Mouse (Mus musculus) small intestine, adult 2 months (tissue): Measurements from ENCODE around the gene Gnat1. TPM values are rescaled to one million over a fixed set of nuclear protein-coding genes. Genes with fewer than 3 reads are reported as not detected.
A peak's percentile ranks its signal among the peaks of the same experiment; 100 is the strongest.

Experiments
- H3K27ac ChIP-seq: fragments of 200-500 bp; 2 replicates; pipeline ENCODE4 v1.5.1; 2012; ENCODE audit warnings: low read depth, low read length, control low read depth, inconsistent platforms; ENCODE audit not compliant: insufficient read depth
- H3K27me3 ChIP-seq: fragments of 200-500 bp; 2 replicates; pipeline ENCODE4 v1.6.1; 2012; ENCODE audit warnings: mild to moderate bottlenecking, moderate library complexity, low read length, inconsistent platforms; ENCODE audit not compliant: control insufficient read depth, insufficient read depth
- H3K36me3 ChIP-seq: fragments of 200-500 bp; 2 replicates; pipeline ENCODE4 v1.6.1; 2012; ENCODE audit warnings: mild to moderate bottlenecking, low read length, control low read depth, inconsistent platforms; ENCODE audit not compliant: control insufficient read depth, insufficient read depth
- H3K4me1 ChIP-seq: fragments of 200-500 bp; 2 replicates; pipeline ENCODE4 v1.6.1; 2012; ENCODE audit warnings: low read length, inconsistent platforms, mixed read lengths; ENCODE audit not compliant: control insufficient read depth, insufficient read depth, insufficient read length
- H3K4me3 ChIP-seq: fragments of 200-500 bp; 2 replicates; pipeline ENCODE4 v1.5.1; 2012; ENCODE audit warnings: low read depth, mild to moderate bottlenecking, control low read depth, inconsistent platforms, low read length, moderate library complexity
- CTCF ChIP-seq: fragments of 200-500 bp; IDR thresholded peaks from 2 replicates; pipeline ENCODE4 v1.5.1; 2012; ENCODE audit warnings: low read depth, mild to moderate bottlenecking, control low read depth, inconsistent platforms, low read length, moderate library complexity, mixed read lengths; ENCODE audit not compliant: insufficient replicate concordance, insufficient read length; ENCODE audit errors: extremely low read depth
- POLR2A ChIP-seq: fragments of 200-500 bp; IDR thresholded peaks from 2 replicates; pipeline ENCODE4 v1.6.1; 2012; ENCODE audit warnings: low read depth, mild to moderate bottlenecking, control low read depth, inconsistent platforms, low read length, moderate library complexity
- WGBS: fragments of 180-500 bp; shearing (Covaris S2); methylation state at CpG from one replicate; pipeline ENCODE4 v1.1.7; 2018; 5-methylcytosine and 5-hydroxymethylcytosine counted together
- polyA plus RNA-seq: library from polyadenylated mRNA; depleted of rRNA; stranded (reverse); fragments of >200 nt; gene quantifications from 2 replicates; pipeline ENCODE4 v1.2.3, GENCODE M21; 2012

Gnat1 gene
- polyA plus RNA-seq, 1 experiment = 0.13 TPM

DNA sequence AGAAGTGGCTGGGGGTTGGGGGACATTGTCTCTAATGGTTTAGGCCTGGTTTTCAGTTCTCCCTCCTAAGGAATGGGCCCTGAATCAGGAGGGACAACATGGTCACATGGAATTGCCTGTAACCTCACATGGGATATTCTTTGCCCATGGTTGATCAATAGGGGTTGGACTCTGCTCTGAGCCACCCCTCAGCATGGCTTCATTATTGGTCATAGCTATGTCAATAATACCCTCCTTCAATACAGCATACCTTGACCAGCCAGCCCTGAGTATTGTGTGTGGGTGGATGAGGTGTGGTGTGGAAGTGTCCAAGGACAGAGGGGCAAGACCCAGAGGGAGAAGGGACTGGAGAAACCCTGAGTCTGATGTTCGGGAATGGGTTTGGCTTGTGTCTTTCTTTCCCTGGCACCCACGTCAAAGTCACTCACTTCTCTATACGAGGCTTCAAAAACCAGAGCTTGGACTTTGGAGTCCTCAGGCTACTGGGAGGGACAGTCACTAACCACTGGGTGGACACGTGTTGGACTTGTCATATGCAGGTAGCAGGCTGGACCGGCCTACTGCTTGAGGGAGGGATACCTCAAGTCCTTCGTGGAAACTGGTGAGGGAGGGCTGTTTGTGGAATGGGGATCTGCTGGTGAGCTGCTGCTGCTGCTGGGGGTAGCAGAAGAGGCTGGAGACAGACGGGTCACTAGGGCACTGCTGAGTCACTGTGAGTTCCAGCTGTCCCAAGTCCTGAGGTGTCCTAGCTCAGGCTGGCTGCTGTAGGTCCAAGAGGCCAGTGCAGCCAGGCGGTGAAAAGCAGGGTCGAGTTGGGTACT lies 4.7 kb downstream of the Gnat1 start:
- whole genome bisulfite sequencing = 76% methylated on average over 9 of the region's 9 CpGs
- Histone ChIP-seq H3K27me3 (peaks cover 9% of the 10 kb centered on the region), H3K4me1 (peaks cover 16% of the 10 kb centered on the region), H3K4me3 (no peak overlapping the region), H3K36me3 (no peaks in the 10 kb centered on the region), H3K27ac (no peak overlapping the region)
- TF ChIP-seq POLR2A (no peak), CTCF (no peak)

DNA sequence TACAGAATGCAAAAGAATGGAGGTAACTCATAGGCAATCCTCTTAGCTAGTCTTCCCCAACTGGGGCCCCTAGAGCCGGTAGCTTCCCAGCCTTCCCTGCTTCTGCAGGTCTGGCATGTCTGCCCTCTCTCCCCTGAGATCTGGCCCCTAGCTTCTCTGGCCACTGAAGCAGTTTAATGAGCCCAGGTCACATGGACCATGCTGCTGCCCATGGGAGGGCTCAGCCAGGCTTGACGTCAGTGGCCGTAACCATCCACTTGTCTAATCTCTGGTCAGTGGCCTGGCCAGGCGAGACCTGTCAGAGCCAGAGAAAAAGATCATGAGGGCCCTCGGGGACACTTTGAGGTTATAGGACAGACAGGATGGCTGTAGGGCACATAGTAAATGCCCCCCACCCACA lies 9.3 kb downstream of the Gnat1 start:
- WGBS = 88% methylated on average over 5 of the region's 5 CpGs
- no peak overlapping the region for H3K27ac ChIP-seq

DNA sequence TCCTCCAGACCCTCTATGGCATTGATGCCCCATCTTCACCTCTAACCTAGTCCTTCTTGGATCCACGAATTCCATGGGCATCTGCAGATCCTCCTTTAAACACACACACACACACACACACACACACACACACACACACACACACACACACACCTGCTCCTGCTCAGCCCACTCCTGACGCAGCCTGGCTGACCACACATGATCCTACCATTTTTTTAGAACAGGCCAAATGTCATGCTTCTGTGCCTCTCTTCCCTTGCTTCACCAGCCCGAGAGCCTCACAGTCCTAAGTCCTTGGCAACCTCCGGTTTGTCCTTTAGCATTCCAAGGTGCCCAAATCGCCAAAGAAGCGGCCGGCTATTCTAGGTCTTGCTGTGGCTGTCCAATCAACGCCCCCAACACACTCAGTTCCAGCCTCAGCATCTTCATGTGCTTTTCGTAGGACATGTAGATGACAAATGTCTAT lies 10.0 kb downstream of the Gnat1 start, which contains the start of gene Slc38a3:
Gene Slc38a3 (minus strand): TSS at position 51 of the 466 bp plus-strand sequence.
- Histone ChIP-seq H3K27ac (no peak within 1 kb of the TSS), H3K4me3 (no peak within 1 kb of the TSS)
- WGBS = 89% methylated on average over 9 of the region's 9 CpGs

More for the DNA sequence above, 9.3 kb downstream of the Gnat1 start:
- peaks cover 15% of the 10 kb centered on the region for H3K4me1 ChIP-seq
- no peak for TF ChIP-seq POLR2A
- TF ChIP-seq CTCF = no peak
- H3K36me3 ChIP-seq = no peaks in the 10 kb centered on the region
- peaks cover 26% of the 10 kb centered on the region for H3K27me3 ChIP-seq
- no peak overlapping the region for H3K4me3 ChIP-seq

DNA sequence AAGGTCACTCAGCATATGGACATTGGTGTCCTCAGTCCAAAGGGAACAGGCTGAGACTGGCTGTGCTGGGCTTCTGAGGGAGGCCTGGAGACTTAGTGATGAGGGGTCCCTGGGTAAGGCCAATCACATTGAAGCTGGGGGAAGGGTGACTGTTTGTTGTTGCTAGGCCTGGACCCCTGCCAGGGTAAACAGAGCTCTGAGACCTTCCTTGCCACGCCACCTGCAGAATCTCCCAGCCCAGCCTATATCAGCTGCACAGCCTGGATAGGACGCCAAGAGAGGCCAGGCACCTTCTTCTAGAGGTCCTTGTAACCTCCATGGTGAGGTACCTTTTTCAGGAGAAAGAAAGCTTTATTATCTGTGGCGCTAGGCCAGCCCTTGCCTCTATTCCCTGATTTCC lies 10.6 kb downstream of the Gnat1 start:
- WGBS = 49% methylated on average over 3 of the region's 3 CpGs
- TF ChIP-seq POLR2A (no peak), CTCF (no peak)
- H3K27me3 ChIP-seq = peaks cover 29% of the 10 kb centered on the region
- H3K36me3 ChIP-seq = no peaks in the 10 kb centered on the region
- peaks cover 5% of the 10 kb centered on the region for H3K4me1 ChIP-seq
- H3K4me3 ChIP-seq = no peak overlapping the region
- no peak overlapping the region for H3K27ac ChIP-seq

More for the DNA sequence above, 10.0 kb downstream of the Gnat1 start, which contains the start of gene Slc38a3:
- Histone ChIP-seq H3K4me1 (peaks cover 8% of the 10 kb centered on the region), H3K27me3 (peaks cover 29% of the 10 kb centered on the region), H3K36me3 (no peaks in the 10 kb centered on the region)
- TF ChIP-seq POLR2A (no peak), CTCF (no peak)

DNA sequence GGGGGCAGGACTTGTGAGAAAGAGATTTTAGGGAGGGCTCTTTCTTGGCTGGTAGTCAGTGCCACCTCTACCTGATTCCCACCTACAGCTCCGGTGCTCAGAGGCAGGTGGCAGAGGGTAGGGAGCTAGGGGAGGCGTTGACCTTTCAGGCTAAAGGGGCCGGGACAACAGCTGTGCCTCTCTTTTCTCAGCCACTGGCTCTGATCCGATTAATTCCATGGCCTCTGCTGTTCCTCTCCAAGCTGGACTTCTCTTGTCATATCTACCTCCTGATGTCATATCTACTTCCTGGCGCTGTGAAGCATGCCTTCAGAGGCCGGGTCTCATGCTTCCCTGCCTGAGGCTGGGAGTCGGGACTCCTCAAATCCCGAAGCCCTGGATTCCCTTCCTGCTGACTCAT lies 11.5 kb downstream of the Gnat1 start:
- H3K4me3 ChIP-seq = no peak overlapping the region
- TF ChIP-seq CTCF (no peak), POLR2A (no peak)
- peaks cover 5% of the 10 kb centered on the region for H3K4me1 ChIP-seq
- 47% methylated on average over 8 of the region's 8 CpGs for WGBS
- H3K36me3 ChIP-seq = no peaks in the 10 kb centered on the region
- H3K27me3 ChIP-seq = peaks cover 29% of the 10 kb centered on the region
- H3K27ac ChIP-seq = no peak overlapping the region

DNA sequence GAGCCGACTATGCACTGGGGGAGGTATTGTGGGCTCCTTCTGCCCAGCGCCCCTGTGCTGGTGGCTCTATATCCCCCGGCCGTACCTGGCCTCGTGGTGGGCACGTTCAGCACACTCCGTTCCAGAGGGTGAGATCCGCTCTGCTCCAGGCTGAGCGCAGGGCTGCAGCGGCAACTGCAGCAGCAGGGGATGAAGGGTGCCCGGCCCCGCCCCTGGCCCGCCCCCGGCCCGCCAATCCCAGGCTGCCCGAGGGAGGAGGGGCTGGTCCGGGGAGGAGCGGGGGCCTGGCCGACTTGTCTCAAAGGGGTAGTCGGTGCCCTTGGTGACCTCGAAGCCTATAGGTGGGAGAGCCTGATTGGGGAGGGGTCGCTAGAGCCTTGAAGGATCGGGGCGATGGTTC lies 12.3 kb downstream of the Gnat1 start:
- TF ChIP-seq CTCF (no peak), POLR2A (no peak)
- Histone ChIP-seq H3K27ac (no peak overlapping the region), H3K27me3 (peaks cover 29% of the 10 kb centered on the region), H3K36me3 (no peaks in the 10 kb centered on the region), H3K4me1 (peaks cover 5% of the 10 kb centered on the region), H3K4me3 (peak overlapping the region; percentile 31)
- WGBS = 3% methylated on average over 24 of the region's 24 CpGs

DNA sequence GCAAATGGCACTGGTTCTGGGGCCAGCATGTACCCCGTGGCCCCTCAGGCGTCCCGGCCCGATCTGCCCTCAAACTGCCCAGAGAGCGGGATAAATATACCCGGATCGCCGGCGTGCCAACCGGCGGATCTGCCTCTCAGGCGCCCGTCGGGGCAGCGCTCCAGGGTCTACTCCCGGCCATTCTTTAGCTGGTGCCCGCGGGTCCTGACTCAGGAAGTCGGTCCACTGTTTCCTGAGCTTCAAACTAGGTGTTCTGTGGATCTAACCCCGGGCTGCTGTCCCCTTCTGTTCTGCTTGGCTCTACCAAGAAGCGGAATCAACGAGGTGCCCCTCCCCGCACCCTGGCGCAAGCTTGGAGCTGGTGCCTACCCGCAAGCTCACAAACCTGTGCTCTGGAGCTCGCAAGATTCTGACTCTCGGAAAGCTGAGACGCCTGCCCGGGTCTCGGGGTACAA lies 12.7 kb downstream of the Gnat1 start:
- Histone ChIP-seq H3K27ac (no peak overlapping the region), H3K4me1 (peaks cover 5% of the 10 kb centered on the region), H3K4me3 (peak overlapping the region; percentile 31)

More for the DNA sequence above, 12.7 kb downstream of the Gnat1 start:
- Histone ChIP-seq H3K36me3 (no peaks in the 10 kb centered on the region), H3K27me3 (peaks cover 29% of the 10 kb centered on the region)
- TF ChIP-seq POLR2A = no peak
- no peak for TF ChIP-seq CTCF
- 2% methylated on average over 30 of the region's 30 CpGs for WGBS
